Mouse (Mus musculus): ENCODE data around the gene Ndufs7. TPM values are rescaled to one million over a fixed set of nuclear protein-coding genes. Genes with fewer than 3 reads are reported as not detected.

Gene Ndufs7
- polyA plus RNA-seq, 1 experiment: 65.7 TPM

DNA sequence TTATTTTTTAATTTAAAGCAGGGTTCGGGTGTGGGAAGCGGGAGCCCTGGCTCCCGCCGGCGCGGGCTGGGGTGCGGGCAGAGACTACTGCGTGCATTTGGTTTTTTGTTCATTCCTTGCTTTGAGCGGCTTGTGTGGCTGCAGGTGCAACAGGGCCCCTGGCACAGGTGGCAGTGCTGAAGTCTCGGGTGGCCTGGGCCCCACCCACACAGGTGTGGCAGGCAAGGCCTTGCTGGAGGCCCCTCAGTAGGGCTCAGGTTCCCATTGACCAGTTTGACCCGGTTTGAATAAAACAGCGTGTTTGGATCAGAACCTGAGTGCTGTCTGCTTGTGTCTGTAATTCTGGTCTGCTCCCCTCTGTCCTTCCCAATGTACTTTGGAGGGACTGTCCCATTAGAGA, 39.2 kb downstream of the Ndufs7 start:
- H3K27ac ChIP-seq (ENCODE audit: insufficient read depth, low read length): no peak overlapping the region
- no peak for TF ChIP-seq CTCF (IDR thresholded peaks at IDR 0.05; ENCODE audit: borderline replicate concordance, insufficient read depth, low read length)
- TF ChIP-seq POLR2A (IDR thresholded peaks at IDR 0.05; ENCODE audit: low read depth, low read length): no peak
- no peaks in the 10 kb centered on the region; the same call in 1 of the 2 replicates for H3K4me1 ChIP-seq (ENCODE audit: control insufficient read depth, insufficient read depth, low read length)
- no peak overlapping the region for H3K4me3 ChIP-seq (ENCODE audit: insufficient read depth, low read length)

DNA sequence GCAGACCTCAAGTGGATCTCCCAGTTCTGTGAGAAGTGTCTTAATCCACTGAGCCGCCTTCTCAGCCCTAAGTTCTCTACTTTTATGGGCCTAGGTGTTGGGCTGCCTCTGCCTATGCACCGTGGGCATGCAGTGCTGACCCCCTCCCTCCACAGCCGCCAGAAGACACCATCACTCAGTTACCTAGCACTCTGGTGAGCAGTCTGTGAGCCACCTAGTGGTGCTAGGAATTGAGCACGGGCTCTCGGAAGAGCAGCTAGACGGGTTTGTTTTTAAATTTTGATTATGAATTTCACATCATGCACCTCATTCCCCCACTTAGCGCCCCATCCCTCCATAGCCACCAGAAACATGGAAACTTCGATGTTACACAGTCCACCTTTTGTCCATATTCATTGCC, 39.7 kb downstream of the Ndufs7 start:
- Histone ChIP-seq H3K4me3 (ENCODE audit: insufficient read depth, low read length) (no peak overlapping the region), H3K4me1 (ENCODE audit: control insufficient read depth, insufficient read depth, low read length) (no peaks in the 10 kb centered on the region; the same call in 1 of the 2 replicates), H3K27ac (ENCODE audit: insufficient read depth, low read length) (no peak overlapping the region)
- no peak for TF ChIP-seq POLR2A (IDR thresholded peaks at IDR 0.05; ENCODE audit: low read depth, low read length)
- TF ChIP-seq CTCF (IDR thresholded peaks at IDR 0.05; ENCODE audit: borderline replicate concordance, insufficient read depth, low read length): no peak

DNA sequence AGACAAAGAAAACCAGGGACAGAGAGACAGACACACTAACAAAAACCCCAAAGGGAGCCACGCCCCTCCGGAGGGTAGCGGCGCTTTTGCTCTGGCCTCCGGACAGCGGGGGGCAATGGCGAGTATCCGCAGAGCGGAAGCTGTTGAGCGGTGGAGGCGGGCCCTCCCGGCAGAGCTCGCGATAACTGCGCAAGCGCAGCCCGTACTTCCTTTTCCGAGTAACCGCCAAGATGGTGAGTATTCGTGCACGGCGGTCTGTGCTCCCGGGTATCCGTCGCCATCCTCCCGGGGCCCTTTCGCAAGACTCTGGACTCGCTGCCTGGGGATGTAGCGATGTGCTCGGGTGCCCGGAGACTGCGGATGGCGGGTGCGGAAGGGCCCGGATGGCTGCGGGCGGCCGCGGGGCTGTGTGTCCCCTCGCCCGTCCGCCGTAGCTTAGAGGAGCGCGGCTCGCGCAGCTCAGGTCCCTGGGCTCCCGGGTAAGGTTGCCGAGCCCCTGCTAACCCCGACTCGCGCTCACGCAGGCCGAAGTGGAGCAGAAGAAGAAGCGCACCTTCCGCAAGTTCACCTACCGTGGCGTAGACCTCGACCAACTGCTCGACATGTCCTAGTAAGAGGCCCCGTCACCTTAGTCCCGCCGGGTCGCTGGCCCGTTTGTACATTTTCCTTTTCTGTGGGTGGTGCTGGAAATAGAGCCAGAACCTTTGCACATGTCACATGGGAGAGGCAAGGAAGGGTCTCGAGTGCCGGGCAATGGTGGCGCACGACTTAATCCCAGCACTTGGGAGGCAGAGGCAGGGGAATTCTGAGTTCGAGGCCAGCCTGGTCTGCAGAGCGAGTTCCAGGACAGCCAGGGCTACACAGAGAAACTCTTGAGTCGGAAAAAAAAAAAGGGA, 43.6 kb downstream of the Ndufs7 start, which contains the start of gene Rps15:
Gene Rps15, plus strand, starts transcription at position 203 of the 896 bp plus-strand sequence.
- H3K4me3 ChIP-seq (ENCODE audit: insufficient read depth, low read length): peak within 1 kb of the TSS; percentile 98
- peak; percentile 31; the same call in 1 of the 2 replicates for TF ChIP-seq CTCF (IDR thresholded peaks at IDR 0.05; ENCODE audit: borderline replicate concordance, insufficient read depth, low read length)
- peak; percentile 97 for TF ChIP-seq POLR2A (IDR thresholded peaks at IDR 0.05; ENCODE audit: low read depth, low read length)
- H3K27ac ChIP-seq (ENCODE audit: insufficient read depth, low read length): peak within 1 kb of the TSS; percentile 49
- no peaks in the 10 kb centered on the region; the same call in 1 of the 2 replicates for H3K4me1 ChIP-seq (ENCODE audit: control insufficient read depth, insufficient read depth, low read length)

DNA sequence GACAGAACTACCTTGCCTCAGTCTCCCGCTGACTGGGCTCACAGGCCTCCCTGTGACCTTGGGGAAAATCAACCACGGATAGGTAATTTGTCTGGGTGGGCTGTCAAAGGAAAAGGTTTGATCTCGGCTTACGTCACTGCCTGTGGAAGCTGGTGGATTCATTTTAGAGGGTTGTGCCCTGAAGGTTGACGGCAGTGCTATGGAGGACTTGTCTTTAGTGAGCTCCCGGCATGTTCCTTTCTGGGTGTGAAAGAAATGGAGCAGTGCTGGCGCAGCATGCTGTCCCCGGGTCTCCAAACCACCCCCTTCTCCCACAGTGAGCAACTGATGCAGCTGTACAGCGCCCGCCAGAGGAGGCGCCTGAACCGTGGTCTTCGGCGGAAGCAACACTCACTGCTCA, 44.4 kb downstream of the Ndufs7 start:
- no peaks in the 10 kb centered on the region; the same call in 1 of the 2 replicates for H3K4me1 ChIP-seq (ENCODE audit: control insufficient read depth, insufficient read depth, low read length)
- TF ChIP-seq CTCF (IDR thresholded peaks at IDR 0.05; ENCODE audit: borderline replicate concordance, insufficient read depth, low read length) (no peak), POLR2A (IDR thresholded peaks at IDR 0.05; ENCODE audit: low read depth, low read length) (peak; percentile 32)
- H3K4me3 ChIP-seq (ENCODE audit: insufficient read depth, low read length): peak overlapping the region; percentile 98
- H3K27ac ChIP-seq (ENCODE audit: insufficient read depth, low read length): peak overlapping the region; percentile 49; the same call in 1 of the 2 replicates

DNA sequence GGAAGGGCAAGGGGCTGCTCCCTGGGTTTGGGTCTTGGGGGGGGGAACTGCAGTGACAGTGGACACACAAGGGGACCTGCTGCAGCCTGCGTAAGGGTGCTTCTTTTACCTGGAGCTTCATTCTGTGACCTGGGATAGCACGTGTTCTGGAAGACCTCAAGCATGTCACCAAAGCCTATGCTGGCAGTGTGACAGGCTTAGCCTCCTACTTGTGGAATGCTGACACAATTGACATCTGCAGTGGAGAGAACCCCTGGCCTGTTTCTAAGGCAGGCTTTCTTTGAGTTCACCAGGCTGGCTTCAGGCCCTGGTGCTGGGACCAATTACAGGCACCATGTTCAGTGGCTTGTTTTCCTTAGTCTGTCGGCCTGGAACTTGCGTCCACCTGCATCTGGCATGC, 45.4 kb downstream of the Ndufs7 start:
- H3K4me3 ChIP-seq (ENCODE audit: insufficient read depth, low read length): peak overlapping the region; percentile 98
- H3K4me1 ChIP-seq (ENCODE audit: control insufficient read depth, insufficient read depth, low read length): no peaks in the 10 kb centered on the region; the same call in 1 of the 2 replicates
- TF ChIP-seq POLR2A (IDR thresholded peaks at IDR 0.05; ENCODE audit: low read depth, low read length) (no peak), CTCF (IDR thresholded peaks at IDR 0.05; ENCODE audit: borderline replicate concordance, insufficient read depth, low read length) (no peak)
- no peak overlapping the region for H3K27ac ChIP-seq (ENCODE audit: insufficient read depth, low read length)

DNA sequence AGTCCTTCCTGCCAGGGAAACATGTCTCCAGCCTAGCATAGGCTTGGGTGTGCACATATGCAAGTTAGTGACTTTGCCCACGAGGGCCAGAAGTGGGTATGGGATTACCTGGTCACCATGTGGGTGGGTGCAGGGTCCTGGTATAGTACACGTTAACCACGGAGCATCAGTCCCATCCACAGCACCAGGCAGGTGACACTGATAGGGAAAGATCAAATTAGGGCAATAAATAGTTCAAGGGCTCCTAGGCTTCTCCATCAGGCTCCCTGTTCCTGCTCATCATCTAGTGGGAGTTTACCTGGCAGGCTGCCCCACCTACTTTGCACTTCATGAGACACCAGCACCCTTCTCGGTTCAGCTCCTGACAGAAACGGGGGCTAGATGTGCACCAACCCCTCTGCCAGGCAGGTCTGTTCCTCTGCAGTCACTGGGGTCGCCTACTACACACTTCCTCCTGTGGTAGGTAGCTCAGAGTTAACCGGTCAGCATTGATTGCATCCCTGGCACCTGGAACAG, 45.9 kb downstream of the Ndufs7 start:
- TF ChIP-seq POLR2A (IDR thresholded peaks at IDR 0.05; ENCODE audit: low read depth, low read length): peak; percentile 18
- TF ChIP-seq CTCF (IDR thresholded peaks at IDR 0.05; ENCODE audit: borderline replicate concordance, insufficient read depth, low read length): no peak
- Histone ChIP-seq H3K4me1 (ENCODE audit: control insufficient read depth, insufficient read depth, low read length) (no peaks in the 10 kb centered on the region; the same call in 1 of the 2 replicates), H3K4me3 (ENCODE audit: insufficient read depth, low read length) (no peak overlapping the region), H3K27ac (ENCODE audit: insufficient read depth, low read length) (no peak overlapping the region)

DNA sequence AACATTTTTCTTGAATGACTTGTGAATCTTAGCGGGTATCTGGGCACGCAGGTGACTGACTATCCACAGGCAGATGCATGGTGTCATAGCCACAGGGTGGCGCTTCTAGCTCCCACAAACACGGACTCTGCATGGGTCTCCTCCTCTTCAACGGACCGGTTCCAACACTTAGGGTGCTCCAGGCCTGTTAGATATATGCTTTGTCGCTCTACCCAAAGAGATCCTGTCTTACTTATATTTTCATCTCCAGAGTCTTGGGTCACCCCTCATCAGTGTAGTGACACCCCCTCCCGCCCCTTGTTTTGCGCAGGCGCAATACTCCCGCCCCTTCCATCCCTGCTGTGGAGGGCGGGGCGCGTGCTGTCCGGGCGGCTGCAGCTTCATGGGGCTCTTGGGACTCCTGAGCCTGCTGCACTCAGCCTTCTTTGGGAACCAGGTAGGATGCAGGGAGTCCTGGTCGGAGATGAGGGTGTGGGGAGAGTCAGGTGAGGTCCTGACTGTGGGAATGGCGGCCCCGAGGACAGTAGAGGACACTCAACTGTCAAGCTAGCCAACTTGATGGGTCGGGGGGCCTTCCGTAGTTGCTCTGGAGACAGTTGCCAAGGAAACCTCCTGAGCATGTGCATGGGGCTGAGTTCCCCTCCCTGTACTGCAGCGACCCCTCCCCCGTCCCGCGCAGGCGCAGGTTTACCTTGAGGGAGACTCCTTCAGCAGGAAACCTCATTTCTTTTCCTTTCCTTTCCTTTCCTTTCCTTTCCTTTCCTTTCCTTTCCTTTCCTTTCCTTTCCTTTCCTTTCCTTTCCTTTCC, 46.9 kb downstream of the Ndufs7 start, which contains the start of gene Apc2:
Gene Apc2, plus strand, starts transcription at position 360 of the 808 bp plus-strand sequence.
- H3K4me1 ChIP-seq (ENCODE audit: control insufficient read depth, insufficient read depth, low read length): no peaks in the 10 kb centered on the region; the same call in 1 of the 2 replicates
- no peak within 1 kb of the TSS for H3K27ac ChIP-seq (ENCODE audit: insufficient read depth, low read length)
- no peak within 1 kb of the TSS for H3K4me3 ChIP-seq (ENCODE audit: insufficient read depth, low read length)
- peak; percentile 62; the same call in 1 of the 2 replicates for TF ChIP-seq CTCF (IDR thresholded peaks at IDR 0.05; ENCODE audit: borderline replicate concordance, insufficient read depth, low read length)
- TF ChIP-seq POLR2A (IDR thresholded peaks at IDR 0.05; ENCODE audit: low read depth, low read length): peak; percentile 54; the same call in 1 of the 2 replicates

DNA sequence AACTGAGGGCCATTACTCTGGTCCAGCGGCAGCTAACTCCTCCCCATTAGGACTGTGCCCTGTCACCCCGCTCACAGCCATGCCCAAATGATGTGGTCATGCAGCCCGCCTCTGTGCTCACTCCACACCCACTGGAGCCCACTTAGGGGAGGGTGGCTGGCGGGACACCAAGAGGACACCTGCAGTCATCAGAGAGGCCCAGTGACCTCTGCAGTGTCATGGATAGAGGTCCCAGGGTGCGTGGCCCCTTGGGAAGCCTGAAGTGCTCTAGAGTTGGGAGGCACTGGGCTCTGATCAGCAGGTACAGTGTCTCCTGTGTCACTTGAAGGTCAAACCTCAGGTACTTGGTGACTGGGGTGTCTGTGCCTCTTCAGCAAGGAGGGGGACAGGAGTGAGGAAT, 47.9 kb downstream of the Ndufs7 start:
- Histone ChIP-seq H3K27ac (ENCODE audit: insufficient read depth, low read length) (no peak overlapping the region), H3K4me1 (ENCODE audit: control insufficient read depth, insufficient read depth, low read length) (no peaks in the 10 kb centered on the region; the same call in 1 of the 2 replicates), H3K4me3 (ENCODE audit: insufficient read depth, low read length) (no peak overlapping the region)
- TF ChIP-seq POLR2A (IDR thresholded peaks at IDR 0.05; ENCODE audit: low read depth, low read length): no peak
- TF ChIP-seq CTCF (IDR thresholded peaks at IDR 0.05; ENCODE audit: borderline replicate concordance, insufficient read depth, low read length): no peak

DNA sequence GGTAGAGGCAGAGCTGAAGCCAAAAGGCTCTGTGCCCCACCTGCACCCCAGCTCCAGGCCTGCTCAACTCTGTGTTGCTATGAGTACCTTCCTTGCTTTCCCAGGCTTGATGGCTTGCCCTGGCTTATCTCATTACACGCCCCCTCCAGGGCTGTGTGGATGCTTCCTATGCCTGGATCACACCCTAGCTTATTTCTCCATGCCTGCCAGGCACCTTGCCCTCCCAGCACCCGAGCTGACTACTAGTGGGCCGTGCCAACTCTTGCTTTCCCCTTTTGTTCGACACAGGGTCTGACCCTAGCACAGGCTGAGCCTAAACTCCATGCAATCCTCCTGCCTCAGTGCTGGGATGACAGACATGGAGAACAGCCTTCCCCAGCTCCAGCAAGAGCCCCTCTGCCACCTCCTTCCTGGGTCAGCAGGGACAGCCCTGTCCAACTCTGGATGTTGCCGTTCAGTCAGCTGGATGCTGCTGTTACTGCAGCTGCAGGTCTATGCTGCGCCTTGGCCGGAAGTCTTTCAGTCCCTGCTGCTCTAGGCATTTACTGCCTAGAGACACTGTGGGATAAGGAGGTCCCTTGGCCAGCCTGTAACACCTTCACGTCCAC, 48.7 kb downstream of the Ndufs7 start:
- no peak for TF ChIP-seq POLR2A (IDR thresholded peaks at IDR 0.05; ENCODE audit: low read depth, low read length)
- TF ChIP-seq CTCF (IDR thresholded peaks at IDR 0.05; ENCODE audit: borderline replicate concordance, insufficient read depth, low read length): no peak
- Histone ChIP-seq H3K4me1 (ENCODE audit: control insufficient read depth, insufficient read depth, low read length) (no peaks in the 10 kb centered on the region), H3K4me3 (ENCODE audit: insufficient read depth, low read length) (no peak overlapping the region), H3K27ac (ENCODE audit: insufficient read depth, low read length) (no peak overlapping the region)

Measured in embryonic fibroblast, embryonic 13.5 days (primary cell).